Mouse (Mus musculus) spleen, postnatal 10 days (tissue): ENCODE results near the gene Pax5.

Experiments
- DNase-seq, 2 experiments: peaks; one replicate each; pipeline ENCODE4 v3.0.0; 2021 to 2022; ENCODE audit warnings: low spot score in 2 of 2

The Pax5 gene

DNA sequence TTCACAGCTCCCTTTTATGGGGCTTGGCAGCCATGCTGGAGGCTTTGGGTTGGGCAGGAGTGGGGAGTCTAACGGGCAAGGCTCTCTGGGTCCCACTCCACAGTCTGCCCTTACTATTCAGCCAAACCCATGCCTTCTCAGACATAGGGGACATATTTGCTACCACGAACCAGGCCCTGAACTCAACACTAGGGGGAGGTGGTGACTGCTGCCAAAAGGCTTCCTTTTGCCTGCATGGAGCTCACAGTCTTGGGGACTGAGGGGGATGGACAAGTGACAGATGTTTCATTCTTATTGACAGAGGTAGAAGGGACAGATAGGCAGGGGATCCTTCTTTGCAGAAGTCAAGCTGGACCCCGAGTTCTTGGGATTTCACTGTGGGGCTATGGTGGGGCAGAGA is 42.1 kb downstream of the Pax5 start:
- DNase-seq, result no peak

DNA sequence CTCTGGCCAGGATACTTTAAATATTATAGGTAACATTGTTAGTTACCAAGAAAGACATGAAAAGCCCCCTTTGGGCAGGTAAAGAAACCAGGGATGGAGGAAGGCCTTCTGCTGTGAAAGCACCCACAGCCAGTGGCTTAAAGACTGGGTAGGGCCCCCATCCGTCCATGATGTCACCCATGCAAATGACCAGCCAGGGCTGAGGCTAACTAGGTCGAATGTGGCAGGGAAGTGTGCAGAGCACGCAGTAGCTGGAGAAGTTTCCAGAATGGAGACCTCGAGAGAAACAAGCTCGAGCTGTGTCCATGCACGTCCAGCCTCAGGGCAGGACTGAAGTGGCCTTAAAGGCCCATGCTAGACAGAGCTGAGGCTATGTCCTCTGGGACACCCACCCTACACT is 42.9 kb downstream of the Pax5 start:
- peak in 1 of 2 experiments; percentile 51 for DNase-seq

DNA sequence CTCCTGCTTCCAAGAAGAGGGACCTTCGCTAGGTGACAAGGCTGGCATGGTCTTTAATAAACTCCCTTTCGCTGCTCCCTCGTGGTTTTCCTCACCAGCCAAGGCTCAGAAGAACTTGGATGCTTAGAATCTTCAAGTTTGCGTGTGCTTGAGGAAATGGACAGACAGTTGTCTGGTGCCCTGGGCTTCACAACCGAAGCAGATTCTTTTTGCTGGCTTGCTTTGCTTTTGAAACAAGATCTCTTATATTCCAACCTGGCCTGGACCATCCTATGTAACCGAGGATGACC is 45.6 kb downstream of the Pax5 start:
- no peak for DNase-seq

DNA sequence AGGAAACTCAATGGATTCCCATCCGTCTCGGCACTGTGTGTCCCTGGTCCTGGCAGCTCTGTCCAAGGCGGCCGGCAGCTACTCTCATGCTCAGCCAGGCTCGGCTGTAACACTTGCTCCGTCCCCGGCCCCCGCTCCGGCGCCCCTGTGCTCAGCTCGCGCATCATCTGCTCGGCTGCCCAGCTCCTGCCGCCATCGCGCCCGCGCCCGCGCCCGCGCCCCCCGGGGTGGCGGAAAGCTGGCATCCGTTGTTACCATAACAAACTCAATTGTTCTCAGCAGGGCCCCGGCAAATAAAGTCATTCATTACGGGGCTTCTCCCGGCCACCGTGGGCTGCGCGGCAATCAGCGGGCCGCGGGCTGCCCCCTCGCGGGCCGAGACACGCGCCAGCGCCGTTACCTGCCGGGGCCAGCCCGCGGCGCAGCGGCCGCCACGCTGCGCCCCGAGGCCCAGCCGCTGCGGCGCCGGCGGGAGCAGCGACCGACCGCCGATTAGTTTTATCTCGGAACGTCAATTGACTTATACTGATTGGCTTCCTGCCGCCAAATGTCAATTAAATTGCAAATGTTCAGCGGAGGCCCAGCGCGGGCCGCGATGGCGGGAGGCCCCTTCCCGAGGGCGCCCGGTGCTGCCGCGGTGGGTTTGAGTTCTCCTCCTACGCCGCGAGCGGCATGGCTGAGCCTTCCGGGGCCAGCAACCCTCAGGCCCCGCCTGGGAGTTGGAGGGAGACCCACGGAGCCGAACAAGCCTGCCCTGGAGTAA is 46.1 kb downstream of the Pax5 start:
- DNase-seq, result no peak

DNA sequence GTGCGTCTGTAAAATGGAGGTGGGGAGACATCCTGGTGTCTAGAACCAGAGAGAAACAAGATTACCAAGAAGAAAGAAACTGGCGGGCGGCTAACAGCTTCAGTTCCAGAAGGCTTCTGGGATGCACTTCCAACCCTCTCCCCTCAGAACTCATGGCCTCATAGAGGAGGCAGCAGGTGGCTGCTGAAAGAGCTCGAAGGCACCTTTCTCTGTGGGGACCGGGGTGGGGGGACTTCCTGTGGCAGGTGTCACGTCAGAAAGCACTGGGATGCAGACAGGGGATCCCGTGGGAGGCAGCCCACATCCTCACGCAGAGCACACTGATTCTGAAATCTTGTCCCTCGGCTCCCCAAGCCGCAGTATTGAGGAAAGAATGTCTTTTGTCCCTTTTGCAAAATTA is 46.8 kb downstream of the Pax5 start:
- DNase-seq, result no peak

DNA sequence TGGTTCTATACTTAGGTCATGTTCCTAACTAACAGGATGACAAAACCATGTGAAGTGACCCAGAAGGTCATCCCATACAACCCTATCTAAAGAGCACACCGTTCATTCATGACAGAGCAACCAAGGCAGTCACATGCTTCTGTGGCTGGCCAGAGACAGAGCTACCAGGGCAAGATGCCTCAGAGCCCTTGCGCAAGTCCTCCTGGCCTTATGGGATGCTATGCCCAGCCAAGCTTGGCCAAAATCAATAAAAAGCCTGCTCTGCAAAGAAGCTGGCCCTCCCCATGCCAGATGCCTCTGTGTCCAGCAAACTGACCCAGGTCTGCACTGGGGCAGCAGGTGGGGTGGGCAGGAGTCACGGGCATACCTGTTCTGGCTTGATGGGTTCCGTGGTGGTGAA is 65.1 kb downstream of the Pax5 start:
- no peak for DNase-seq

DNA sequence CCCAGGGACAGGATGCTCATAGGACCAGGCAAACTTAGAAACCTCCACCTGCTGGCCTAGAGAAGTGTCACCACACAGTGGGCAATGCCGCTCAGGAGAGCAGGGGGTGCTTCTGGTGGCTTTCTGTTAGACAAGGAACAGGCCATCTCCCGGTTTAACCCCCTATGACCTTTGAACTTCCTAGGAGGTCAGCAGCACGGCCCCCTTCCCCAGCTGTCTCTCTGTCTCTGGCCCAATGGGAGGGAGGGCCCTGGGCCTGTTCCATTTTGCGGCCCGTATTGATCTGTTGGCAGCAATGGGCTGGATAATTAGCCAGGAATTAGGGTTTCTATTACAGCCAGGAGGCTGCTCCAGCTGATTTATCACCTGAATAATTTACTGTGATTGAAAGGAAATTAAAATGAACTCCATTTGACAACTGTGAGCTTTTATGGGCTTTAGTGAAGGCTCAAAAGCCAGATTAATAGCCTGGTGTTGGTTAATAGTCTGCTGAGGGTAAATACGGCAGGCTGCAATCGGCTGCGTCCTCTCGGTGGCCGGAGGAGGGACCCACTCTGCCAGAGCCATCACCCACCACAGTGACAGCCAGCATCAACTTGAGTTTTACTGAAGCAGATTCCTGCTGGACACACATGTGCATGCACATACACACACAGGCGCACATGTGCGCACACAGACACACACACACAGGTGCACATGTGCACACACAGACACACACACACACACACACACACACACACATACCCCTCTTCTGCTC is 68.3 kb downstream of the Pax5 start:
- no peak for DNase-seq

DNA sequence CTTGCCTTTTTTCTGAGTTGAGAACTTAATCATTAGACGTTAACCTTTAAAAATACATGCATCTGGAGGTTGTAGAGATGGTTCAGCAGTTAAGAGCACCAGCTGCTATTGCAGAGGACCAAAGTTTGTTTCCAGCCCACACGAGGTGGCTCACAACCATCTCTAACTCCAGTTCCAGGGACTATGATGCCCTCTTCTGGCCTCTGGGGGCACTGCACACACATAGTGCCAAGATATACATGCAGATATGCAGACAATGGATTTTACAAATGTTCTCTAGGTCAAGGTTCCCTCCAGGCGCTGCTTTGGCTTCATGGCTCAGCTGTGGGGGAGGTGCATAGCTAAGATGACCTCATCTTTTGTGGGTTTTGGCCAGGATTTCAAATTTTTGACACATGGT is 74.7 kb downstream of the Pax5 start:
- peak in 1 of 2 experiments; percentile 34 for DNase-seq

DNA sequence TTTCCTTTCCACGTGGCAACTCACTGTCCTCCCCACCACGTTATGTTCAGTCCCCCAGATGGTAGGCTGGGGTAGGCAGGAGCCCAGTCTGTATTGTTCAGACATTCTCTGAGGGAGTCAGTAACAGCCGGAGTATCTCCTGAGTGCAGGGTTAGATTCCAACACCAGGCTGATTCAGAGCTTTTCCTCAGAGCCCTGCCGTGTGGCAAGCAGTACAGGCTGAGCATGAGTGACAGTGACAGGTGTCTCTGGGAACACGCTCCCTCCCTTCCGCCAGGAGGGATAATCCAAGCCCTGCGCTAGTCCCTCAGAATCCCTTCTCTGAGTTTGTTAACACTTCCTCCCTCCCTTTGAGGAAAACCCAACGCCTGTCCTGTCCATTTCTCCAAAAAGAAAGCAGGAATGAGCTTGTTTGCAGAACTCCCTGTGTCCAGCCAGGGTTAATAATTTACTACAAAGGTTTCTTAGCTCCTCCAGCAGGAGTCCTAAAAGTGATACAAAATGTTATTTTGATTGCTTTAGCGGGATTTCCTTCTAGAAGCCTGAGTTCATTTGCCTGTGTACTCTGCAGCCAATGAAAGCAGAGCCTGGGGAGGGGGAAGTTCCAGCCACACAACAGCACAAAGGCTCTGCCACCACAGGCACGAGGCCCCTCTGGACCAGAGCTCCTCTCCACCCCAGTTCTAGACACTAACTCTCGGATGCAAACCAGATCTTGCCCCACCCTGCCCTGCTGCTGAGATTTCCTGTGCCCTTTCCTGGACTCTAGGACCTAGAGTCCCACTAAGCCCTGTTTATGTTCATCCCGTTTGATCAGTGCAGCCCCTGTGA is 76.4 kb downstream of the Pax5 start:
- DNase-seq, result no peak

DNA sequence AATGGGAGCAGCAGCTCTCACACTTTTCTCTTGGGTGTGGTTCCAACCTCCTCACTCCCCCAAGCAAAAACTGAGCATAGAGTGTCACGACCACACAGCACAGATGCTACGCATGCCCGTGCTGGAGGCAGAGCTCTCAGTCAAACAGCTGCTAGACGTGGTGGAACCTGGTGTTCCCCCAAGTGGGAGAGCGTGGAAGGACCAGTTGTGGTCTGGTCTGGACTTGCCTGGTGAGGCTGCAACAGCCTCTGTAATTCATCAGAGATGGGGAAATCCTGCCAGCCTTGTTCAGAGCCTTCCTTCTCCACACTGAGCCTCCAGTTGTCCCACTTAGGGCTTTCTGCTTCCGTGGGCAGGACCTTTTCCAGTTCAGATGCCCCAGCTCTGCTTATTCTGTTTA is 80.2 kb downstream of the Pax5 start:
- no peak for DNase-seq

DNA sequence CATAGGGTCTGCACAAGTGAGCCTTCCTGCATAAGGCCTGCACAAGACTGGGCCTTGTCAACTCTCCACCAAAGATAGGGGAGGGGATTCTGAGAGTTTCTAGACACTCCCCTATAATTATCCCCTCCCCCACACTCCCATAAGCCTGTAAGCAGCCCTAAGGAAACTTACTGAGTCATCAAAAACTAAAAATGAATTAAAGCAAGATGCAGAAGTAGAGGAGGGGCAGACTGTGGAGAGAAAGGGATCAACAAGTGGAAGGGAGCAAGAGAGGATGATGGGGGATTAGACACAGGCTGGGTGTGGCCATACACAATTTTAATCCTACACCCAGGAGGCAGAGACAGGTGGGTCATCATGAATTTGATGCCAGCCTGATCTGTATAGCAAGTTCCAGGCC is 82.4 kb downstream of the Pax5 start:
- no peak for DNase-seq

DNA sequence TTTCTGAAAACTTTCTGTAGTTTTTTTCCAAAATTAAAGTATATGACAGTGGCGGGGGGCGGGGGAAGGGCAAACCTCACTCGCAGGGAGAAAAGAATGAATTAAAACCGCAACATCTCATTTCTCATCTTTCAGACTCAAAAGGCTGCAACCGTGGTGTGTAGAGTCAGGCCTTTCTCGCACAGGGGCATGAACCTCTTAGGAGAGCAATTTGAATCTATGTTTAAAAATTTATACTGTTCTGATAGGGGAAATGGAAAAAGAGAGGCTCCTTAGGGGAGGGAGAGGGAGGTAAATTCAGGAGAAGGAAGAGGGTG is 85.2 kb downstream of the Pax5 start:
- no peak for DNase-seq

DNA sequence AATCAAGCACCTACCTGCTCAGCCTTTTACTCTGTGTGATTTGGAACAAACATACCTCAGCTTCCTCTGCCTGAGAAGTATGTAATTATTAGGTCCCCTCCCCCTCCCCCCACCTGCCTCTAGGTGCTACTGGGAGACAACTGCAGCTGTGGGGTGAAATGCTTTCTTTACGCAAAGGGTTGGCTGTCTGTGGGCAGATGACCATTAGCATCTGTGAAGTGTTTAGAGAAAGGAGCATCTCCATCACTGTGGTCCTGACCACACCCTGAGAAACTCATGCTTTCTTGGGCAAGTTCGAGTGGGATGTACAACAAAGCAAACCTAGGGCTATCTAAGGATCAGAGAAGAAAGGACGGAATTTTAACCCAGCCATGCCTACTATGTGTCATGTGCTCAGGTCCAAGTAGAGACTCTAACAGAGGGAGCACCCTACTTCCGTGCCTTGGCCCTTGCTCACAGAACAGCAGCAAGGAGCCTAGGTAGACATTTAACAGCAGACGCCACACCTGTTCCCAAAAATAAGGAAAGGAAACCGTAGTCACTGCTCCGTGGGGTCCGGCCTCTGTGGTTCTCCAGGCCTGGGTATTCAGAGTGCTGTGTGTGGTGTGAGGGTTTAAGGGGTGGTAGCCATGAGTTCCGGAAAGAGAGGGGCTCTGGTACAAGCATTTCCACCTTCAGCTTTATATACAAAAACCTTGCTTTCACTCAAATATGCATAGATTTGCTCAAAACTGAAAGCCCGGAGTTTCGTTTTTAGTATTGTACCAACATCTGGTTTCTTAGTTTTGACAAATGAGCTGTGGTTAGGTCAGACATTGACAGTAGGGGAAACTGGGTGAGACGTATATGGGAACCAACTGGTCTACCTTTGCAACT is 85.8 kb downstream of the Pax5 start:
- DNase-seq, result no peak

DNA sequence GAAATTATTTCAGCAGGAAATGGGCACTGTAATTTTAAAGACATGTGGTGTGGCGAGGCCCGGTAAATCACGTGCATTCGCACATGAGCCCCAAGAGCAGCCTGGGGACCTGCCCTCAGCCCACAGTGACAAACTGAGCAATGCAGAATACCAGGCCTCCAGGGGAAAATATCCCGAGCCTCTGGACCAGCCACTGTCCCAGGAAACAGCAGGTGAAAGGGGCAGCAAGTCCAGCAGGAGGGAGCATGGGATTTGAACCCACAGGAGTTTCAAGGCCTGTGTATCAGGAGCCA is 86.9 kb downstream of the Pax5 start:
- no peak for DNase-seq

DNA sequence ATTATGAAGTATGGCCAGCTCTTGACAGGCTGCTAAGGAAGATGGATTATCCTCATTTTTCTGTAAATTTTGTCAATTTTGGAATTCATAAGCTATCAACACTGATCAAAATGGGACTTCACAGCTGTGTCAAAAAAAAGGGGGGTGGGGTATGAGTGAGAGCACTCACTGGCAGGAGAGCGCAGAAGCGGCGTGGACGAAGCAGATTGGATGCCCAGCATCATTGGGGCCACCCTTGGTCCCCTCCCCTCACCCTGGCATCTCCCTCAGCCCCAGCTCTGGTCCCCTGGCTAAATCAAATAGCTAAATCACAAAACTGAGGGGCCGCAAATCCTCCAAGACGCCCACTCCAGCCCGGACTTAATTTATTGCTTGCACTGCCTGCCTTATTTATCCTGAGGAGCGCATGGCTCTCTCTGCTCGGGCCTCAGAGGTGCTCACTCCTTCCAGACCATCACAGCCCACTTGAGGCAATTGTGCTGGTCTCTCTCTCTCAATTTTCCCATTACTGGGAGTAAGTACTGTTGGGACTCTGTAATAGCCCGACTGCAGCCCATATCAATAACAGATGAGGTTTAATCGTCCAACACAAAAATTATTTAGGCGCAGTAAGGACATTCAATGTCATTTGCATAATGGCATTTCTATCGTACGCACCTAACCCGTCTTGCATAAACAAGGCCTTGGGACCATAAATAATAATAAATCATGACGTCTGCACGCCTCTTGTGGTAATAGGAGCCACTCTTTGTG is 87.4 kb downstream of the Pax5 start:
- no peak for DNase-seq

DNA sequence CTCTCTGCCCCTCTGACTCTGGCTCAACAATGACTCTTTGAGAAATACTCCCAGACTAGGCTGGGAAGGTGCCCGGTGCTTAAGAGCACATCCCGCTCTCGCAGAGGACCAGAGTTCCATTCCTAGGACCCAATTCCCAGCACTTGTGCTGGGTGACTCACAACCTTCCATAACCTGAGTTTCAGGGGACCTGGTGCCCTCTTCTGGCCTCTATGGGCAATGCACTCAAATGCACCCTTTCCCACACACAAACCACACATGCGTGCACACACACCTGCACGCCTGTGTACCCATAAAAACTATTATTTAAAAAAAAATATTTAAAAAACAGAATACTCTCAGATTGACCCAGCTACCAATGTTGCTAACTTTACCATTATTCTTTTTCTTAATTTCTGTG is 90.0 kb downstream of the Pax5 start:
- DNase-seq, result no peak

DNA sequence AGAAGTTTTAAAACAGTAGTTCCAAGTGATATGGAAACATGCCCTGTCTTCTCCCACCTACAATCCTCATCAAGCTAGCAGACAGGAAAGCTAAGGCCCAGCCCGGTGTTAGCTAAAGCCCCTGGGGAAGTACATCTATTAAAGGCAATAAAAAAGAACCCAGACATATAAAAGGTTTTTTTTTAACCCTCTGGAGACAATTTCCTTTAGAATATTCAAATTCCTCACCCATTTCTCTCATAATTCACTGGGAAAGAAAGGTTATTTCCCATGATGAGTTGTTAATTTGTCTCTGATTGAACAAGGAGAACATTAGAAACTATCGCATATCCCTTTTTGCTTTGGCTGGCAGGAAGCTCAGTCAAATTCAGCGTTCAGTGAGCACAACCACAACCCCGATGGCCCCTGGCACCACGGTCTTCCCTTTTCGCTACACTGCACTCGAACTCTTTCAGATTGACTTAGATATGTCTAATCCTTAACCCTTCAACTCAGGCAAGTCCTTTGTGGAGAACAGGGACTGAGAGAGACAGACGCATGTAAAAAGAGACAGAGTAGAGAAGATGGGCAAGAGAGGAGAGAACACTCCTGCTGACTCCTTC is 96.1 kb downstream of the Pax5 start:
- DNase-seq, result no peak

DNA sequence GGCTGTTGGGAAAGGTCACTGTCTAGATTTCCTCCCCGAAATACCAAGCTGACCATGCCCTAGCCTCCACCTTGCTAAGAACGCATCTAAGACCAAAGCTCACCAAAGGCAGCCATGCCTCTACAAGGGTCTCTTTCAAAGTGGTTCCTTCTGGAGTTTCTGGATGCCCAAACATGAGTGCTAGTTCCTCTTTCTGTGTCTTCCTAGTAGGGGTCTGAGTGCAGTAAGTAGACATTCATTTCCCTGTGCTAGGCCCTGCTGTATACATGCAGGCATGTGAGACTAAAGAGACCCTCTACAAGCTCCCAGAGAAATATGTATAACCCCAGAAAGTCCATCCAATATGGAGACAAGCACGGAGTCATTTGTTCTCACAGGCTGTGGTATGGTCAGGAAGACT is 97.9 kb downstream of the Pax5 start:
- no peak for DNase-seq

DNA sequence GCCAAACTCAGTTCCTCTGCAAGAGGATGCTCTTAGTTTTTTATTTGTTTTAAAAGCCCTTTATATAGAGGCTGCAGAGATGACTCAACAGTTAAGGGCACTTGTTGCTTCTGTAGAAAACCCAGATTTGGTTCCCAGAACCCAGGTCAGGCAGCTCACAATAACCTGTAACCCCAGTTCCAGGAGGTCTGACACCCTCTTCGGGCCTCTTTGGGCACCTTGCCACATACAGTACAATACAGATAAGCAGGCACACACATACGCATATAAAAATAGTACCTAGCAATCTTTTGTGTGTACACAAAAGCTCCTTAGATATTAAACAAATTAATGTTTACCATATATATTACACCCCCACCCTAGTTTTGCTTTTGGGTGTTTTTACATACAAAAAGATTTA is 104.8 kb downstream of the Pax5 start:
- DNase-seq, result no peak

DNA sequence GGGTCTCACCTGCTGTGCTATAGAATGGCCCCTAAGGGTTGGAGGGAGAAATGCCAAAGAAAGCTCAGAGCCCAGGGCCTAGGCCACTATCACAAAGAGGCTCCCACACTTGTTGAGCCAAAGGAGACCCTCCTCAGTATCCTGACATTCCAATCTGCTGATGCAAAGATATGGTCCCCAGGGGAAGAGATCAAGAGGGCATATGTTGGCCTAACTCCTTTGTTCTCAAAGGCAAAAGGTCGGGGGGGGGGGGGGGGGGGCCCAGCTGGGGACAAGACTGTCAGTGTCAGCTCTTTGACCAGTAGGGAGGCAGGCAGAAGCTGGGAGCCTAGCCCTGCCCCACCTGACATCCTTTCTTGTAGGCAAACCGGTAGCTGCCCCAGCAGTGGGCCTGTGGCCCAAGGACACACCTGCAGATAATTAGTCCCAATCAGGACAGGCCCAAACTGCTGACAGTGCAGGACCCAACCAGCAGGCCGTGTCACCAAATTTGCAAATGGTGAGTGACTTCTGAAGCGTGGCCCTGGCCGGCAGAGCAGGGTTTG is 108.0 kb downstream of the Pax5 start:
- no peak for DNase-seq

DNA sequence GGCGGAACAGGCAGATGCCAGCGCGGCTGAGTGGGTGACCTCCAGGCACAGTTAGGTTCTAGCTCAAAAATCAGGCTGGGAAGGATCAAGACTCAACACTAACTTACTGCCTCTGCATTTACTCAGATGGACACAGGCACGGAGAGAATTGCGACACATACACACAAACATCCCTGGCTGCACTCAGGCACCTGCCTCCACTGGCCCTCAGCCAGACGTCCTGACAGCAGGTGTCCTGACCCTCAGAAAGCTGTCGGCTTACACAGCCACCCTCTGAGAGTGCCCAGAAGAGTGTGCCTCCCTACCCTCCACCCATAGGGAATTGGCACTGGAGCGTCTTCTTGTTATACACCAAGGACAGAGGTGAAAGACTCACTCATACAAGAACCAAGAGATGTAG is 108.9 kb downstream of the Pax5 start:
- DNase-seq, result no peak
